Mouse (Mus musculus) lung, postnatal 14 days (tissue): ENCODE data around the gene 2510009E07Rik.
"Not testable (repeated sequence)": the region's sequence is repeated elsewhere in the genome, so short reads cannot be mapped to it uniquely, and the experiment has no call there.

ENCODE experiments used
- DNase-seq: peaks from one replicate; pipeline ENCODE4 v3.0.0; 2021

The 2510009E07Rik gene

GRCm38 (mm10) chr16:21673651-21674050 is 20.8 kb downstream of the 2510009E07Rik start:
- not testable (repeated sequence) for DNase-seq

GRCm38 (mm10) chr16:21673046-21673445 is 21.4 kb downstream of the 2510009E07Rik start:
- DNase-seq = not testable (repeated sequence)

- DNase-seq = no peak
Measured at GRCm38 (mm10) chr16:21671878-21672277, 22.6 kb downstream of the 2510009E07Rik start.

- no peak for DNase-seq
Measured at GRCm38 (mm10) chr16:21665423-21665986, 29.0 kb downstream of the 2510009E07Rik start.

- no peak for DNase-seq
Measured at GRCm38 (mm10) chr16:21664633-21665363, 29.7 kb downstream of the 2510009E07Rik start.

- no peak for DNase-seq
Measured at GRCm38 (mm10) chr16:21655961-21656360, 38.5 kb downstream of the 2510009E07Rik start.

- DNase-seq = peak; percentile 33
Measured at GRCm38 (mm10) chr16:21655291-21655690, 39.2 kb downstream of the 2510009E07Rik start.

GRCm38 (mm10) chr16:21654384-21654783 is 40.1 kb downstream of the 2510009E07Rik start:
- DNase-seq = no peak

GRCm38 (mm10) chr16:21653151-21653550 is 41.3 kb downstream of the 2510009E07Rik start:
- DNase-seq = no peak

- DNase-seq = no peak
Measured at GRCm38 (mm10) chr16:21651161-21651560, 43.3 kb downstream of the 2510009E07Rik start.

- no peak for DNase-seq
Measured at GRCm38 (mm10) chr16:21650289-21650688, 44.2 kb downstream of the 2510009E07Rik start.

GRCm38 (mm10) chr16:21648800-21649199 is 45.7 kb downstream of the 2510009E07Rik start:
- no peak for DNase-seq

GRCm38 (mm10) chr16:21646496-21646895 is 48.0 kb downstream of the 2510009E07Rik start:
- DNase-seq = no peak

- DNase-seq = peak; percentile 22
Measured at GRCm38 (mm10) chr16:21645915-21646314, 48.5 kb downstream of the 2510009E07Rik start.

GRCm38 (mm10) chr16:21644574-21644973 is 49.9 kb downstream of the 2510009E07Rik start:
- DNase-seq = no peak

- DNase-seq = peak; percentile 71
Measured at GRCm38 (mm10) chr16:21644066-21644561, 50.4 kb downstream of the 2510009E07Rik start.

GRCm38 (mm10) chr16:21643621-21644041 is 50.8 kb downstream of the 2510009E07Rik start:
- no peak for DNase-seq

GRCm38 (mm10) chr16:21642906-21643305 is 51.6 kb downstream of the 2510009E07Rik start:
- DNase-seq = peak; percentile 23

- DNase-seq = peak; percentile 19
Measured at GRCm38 (mm10) chr16:21641944-21642343, 52.5 kb downstream of the 2510009E07Rik start.

GRCm38 (mm10) chr16:21640766-21641499 is 53.5 kb downstream of the 2510009E07Rik start:
- peak; percentile 14 for DNase-seq

GRCm38 (mm10) chr16:21637201-21637819 is 57.2 kb downstream of the 2510009E07Rik start:
- DNase-seq = peak; percentile 15

GRCm38 (mm10) chr16:21636156-21636853 is 58.2 kb downstream of the 2510009E07Rik start:
- peak; percentile 15 for DNase-seq
